Mouse (Mus musculus) MEL (cell line): ENCODE measurements around the gene Prkag2.

ENCODE experiments used
- CHD2 ChIP-seq: IDR thresholded peaks from 2 replicates; pipeline ENCODE4 v1.6.1; 2011; ENCODE audit warnings: low read length, improper control_type of control experiment
- POLR2AphosphoS5 ChIP-seq: IDR thresholded peaks from 2 replicates; pipeline ENCODE4 v1.6.1; 2012; ENCODE audit warnings: low read depth, borderline replicate concordance, mild to moderate bottlenecking, inconsistent platforms, low read length, moderate library complexity, mixed read lengths

- TF ChIP-seq CHD2: no peak
- no peak for TF ChIP-seq POLR2AphosphoS5
Observed at GRCm38 (mm10) chr5:25069815-25070214, 30.6 kb downstream of the Prkag2 start.
